In the genomic region with DNA sequence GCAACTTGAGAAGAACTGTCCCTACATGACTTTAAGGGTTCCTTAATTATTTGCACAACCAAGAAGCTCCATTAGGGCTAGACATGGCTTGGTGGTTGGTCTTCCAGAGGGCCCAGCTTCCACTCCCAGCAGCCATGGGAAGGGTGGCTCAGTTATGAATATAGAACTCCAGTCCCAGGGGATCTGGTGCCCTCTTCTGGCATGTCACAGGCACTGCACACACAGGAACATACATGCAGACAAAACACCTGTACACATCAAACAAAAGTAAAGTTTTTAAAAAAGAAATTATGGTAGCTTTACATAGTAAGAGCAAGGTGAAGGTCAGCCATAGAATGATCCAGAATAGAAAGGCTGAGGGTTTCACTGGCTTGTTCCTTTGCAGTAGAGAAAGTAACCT, we compare ENCODE assay signal across 13 mouse cellular contexts. TPM values are rescaled to one million over a fixed set of nuclear protein-coding genes. Genes with fewer than 3 reads are reported as not detected.
DNase-seq lines count a peak whose midpoint lies in the region; TF ChIP-seq lines count a peak whose summit lies in the region.
"Had no signal": no experiment of that assay in that cellular context is flagged by ENCODE, and none has a peak within 500 bp of the region (broad histone marks: within the 10 kb centered on the region; RNA-seq: fewer than 3 reads in every experiment).

No protein-coding gene starts in this region.

- TF ChIP-seq CTCF in E14TG2a.4 (conservative IDR thresholded peaks at IDR 0.05; ENCODE audit: low read length): peak; percentile 79
- TF ChIP-seq CTCF in embryonic fibroblast, embryonic 13.5 days (IDR thresholded peaks at IDR 0.05; ENCODE audit: borderline replicate concordance, insufficient read depth, low read length): peak; percentile 26; the same call in 1 of the 2 replicates

- no peak overlapping the region for H3K4me3 ChIP-seq in E14TG2a.4 (replicated peaks; ENCODE audit: low read length)
- H3K4me3 ChIP-seq in embryonic fibroblast, embryonic 13.5 days (ENCODE audit: insufficient read depth, low read length): no peak overlapping the region
- H3K4me3 ChIP-seq: forebrain, embryonic 10.5 days; limb, embryonic 15.5 days had no signal

- TF ChIP-seq POLR2A in embryonic fibroblast, embryonic 13.5 days (IDR thresholded peaks at IDR 0.05; ENCODE audit: low read depth, low read length): no peak

- no peak overlapping the region for H3K27ac ChIP-seq in embryonic fibroblast, embryonic 13.5 days (ENCODE audit: insufficient read depth, low read length)
- H3K27ac ChIP-seq: forebrain, embryonic 10.5 days; limb, embryonic 15.5 days had no signal

- H3K4me1 ChIP-seq in E14TG2a.4 (replicated peaks; ENCODE audit: low read depth, low read length): peaks cover 17% of the 10 kb centered on the region
- H3K4me1 ChIP-seq in embryonic fibroblast, embryonic 13.5 days (ENCODE audit: control insufficient read depth, insufficient read depth, low read length): no peaks in the 10 kb centered on the region
- H3K4me1 ChIP-seq: forebrain, embryonic 10.5 days; limb, embryonic 15.5 days had no signal

- DNase-seq in kidney, postnatal 4 days: peak; percentile 27 to 31
- no peak for DNase-seq in kidney, adult 11 months
- peak; percentile 19 for DNase-seq in 3T3-L1 (ENCODE audit: low read depth, low spot score)
- DNase-seq in urinary bladder, postnatal 25 days (ENCODE audit: low spot score): no peak
- no peak for DNase-seq in left cerebral cortex, adult 11 months (ENCODE audit: low spot score)
- DNase-seq in adrenal gland, adult 2 months: no peak
- DNase-seq: layer of hippocampus, adult 9-11 months; midbrain, embryonic 14.5 days; right cerebral cortex, postnatal 14 days had no signal

- H3K36me3 ChIP-seq in E14TG2a.4 (ENCODE audit: insufficient read depth, low read length): peaks cover 98% of the 10 kb centered on the region
- H3K36me3 ChIP-seq: forebrain, embryonic 10.5 days had no signal

- no peaks in the 10 kb centered on the region for H3K27me3 ChIP-seq in E14TG2a.4 (ENCODE audit: insufficient read depth, low read length)
- H3K27me3 ChIP-seq: limb, embryonic 15.5 days had no signal

- no peaks in the 10 kb centered on the region for H3K9me3 ChIP-seq in E14TG2a.4 (ENCODE audit: low read length)
- H3K9me3 ChIP-seq: forebrain, embryonic 10.5 days; limb, embryonic 15.5 days had no signal

RNA-seq across cellular contexts. Expression of a gene that starts 17.7 kb away (rescaled TPM):
- 91.1 and 111 TPM in 2 replicates for polyA plus RNA-seq in embryonic fibroblast, embryonic 13.5 days (2011; ENCODE audit: insufficient read length, low read depth, missing spikeins)
- total RNA-seq in adrenal gland, adult 2 months (2021): 10 to 100 TPM; 53.5 to 56.0 TPM
- polyA plus RNA-seq in adrenal gland, adult 2 months (2012; rRNA removed): 13.6 and 16.8 TPM in 2 replicates

RNA-seq across cellular contexts. Expression of a gene that starts 51.4 kb away (rescaled TPM):
- 4.8 and 5.3 TPM in 2 replicates for polyA plus RNA-seq in embryonic fibroblast, embryonic 13.5 days (2011; ENCODE audit: insufficient read length, low read depth, missing spikeins)
- total RNA-seq in adrenal gland, adult 2 months (2021): 1 to 10 TPM; 1.1 to 2.1 TPM
- polyA plus RNA-seq in adrenal gland, adult 2 months (2012; rRNA removed): 0.13 and 0.25 TPM in 2 replicates

Comparison
In these comparisons a context has a peak if more than half of its experiments do, and no peak if none do; other contexts are left out.
1. DNase-seq: peak in kidney, postnatal 4 days (2 of 2) and 3T3-L1 (single experiment); none in kidney, adult 11 months (single experiment), urinary bladder, postnatal 25 days (single experiment), left cerebral cortex, adult 11 months (single experiment) and adrenal gland, adult 2 months (single experiment).